Mouse (Mus musculus) embryo, embryonic 10.5 days (tissue): ENCODE data around the gene Wwc1.
A peak's percentile ranks its signal among the peaks of the same experiment; 100 is the strongest.

Experiments used
- DNase-seq: peaks from one replicate; pipeline ENCODE4 v3.0.0-alpha.2; 2015; ENCODE audit warnings: low spot score

Wwc1 gene

GRCm38 (mm10) chr11:35933402-35934085 lies 46.8 kb downstream of the Wwc1 start:
- peak; percentile 61 for DNase-seq

DNA sequence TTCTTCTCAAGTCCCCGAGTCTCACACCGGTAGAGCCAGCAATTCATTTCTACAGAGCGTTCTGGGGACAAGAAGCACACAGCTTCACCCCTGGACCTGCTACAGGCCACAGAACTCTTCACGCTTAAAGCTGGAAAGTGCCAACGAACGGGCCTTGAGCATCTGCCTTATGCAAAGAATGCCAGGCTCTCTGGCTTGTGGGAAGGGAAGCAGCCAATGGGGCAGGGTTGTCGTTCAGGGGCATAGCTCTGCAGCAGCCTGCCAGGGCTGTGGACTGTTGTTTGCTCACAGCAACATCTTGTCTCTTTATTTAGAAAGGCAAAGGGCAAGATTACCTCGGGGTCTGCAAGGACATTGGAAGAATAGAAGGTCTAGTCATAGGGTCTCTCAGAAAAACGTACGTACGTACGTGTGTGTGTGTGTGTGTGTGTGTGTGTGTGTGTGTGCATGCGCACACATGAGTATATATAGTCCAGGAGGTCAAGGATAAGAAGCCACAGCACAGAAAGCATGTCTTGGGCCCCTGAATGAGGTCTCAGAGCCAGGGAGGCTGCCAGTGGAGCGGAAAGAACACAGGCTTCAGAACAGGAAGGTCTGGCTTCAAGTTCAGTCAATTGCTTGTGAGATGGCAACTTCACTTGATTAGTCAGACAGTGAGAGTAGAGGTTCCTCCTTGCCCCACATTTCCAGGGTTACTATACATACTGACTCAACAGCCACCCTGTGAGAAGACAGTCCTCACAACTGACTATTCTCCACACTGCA lies 48.0 kb downstream of the Wwc1 start:
- no peak for DNase-seq

- DNase-seq, result no peak
These were observed 49.7 kb downstream of the Wwc1 start for GRCm38 (mm10) chr11:35930511-35931060.

DNA sequence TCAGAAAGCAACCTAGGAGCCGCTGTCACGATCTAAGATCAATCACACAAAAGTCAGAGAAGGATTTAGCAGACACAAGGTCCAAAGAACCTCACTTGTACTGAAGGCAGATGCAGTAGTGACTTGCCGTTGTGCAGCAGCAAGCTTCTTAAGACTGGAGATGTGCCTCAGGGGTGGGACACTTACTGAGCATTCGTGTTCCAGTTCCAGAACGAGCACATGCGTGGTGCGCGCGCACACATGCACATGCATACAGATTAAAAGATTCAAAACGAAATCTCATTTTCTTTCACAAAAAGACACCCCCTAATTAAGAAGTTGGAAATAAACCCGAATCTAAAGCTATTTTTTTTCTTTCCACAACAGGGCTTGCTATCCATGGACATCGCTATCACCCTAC lies 51.9 kb downstream of the Wwc1 start:
- no peak for DNase-seq

GRCm38 (mm10) chr11:35927309-35927708 lies 53.0 kb downstream of the Wwc1 start:
- no peak for DNase-seq

DNA sequence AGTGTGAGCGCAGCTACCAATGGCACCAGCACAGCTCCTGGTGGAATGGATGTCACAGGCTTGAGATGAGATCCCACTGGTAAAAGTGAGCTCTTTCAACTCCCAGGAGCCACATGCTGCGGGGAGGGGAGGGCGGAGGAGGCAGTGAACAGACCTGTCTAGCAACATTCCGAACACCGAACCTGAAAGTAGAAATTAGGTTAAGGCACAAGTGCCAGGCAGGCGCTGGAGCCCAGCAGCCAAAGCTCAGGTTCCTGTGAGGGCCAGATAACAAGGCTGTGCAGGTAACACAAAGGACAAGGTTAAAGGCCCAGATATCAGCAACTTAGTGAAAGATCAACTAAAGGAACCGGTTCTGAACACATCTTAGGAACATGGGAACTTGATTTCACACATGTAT lies 54.7 kb downstream of the Wwc1 start:
- no peak for DNase-seq

- peak; percentile 33 for DNase-seq
These were observed 58.0 kb downstream of the Wwc1 start for GRCm38 (mm10) chr11:35922205-35922873.

- DNase-seq, result no peak
These were observed 59.6 kb downstream of the Wwc1 start for GRCm38 (mm10) chr11:35920776-35921175.

DNA sequence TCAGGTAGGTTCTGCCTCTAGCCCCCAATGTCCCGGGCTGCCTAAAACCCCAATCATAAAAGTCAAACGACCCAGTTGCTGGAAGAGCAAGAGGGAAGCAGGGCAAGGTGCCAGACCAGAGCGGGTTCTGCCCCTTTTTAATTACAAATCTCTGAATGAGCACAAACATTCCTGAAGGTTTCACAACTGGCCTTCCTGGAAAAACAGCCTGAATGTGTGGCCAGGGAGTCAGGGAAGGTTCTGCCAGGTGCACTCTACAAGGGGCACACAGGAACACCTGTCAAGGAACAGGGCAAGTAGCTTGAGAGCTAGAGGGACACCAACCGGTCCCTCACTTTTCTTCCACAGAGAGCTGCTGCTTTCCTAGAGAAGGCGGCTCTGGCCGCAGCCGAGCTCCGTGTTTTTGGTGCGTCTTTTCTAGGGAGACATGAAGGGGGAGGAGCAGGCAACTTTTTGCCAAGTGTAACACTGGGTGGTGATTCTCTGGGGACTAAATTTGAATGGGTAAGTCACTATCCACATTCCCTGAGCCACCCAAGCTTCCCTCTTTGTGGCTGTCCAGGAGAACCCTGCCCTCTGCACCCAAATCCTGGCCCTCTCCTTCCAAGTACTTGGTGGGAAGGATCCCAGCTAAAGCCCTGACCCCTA lies 60.3 kb downstream of the Wwc1 start:
- DNase-seq, result no peak

DNA sequence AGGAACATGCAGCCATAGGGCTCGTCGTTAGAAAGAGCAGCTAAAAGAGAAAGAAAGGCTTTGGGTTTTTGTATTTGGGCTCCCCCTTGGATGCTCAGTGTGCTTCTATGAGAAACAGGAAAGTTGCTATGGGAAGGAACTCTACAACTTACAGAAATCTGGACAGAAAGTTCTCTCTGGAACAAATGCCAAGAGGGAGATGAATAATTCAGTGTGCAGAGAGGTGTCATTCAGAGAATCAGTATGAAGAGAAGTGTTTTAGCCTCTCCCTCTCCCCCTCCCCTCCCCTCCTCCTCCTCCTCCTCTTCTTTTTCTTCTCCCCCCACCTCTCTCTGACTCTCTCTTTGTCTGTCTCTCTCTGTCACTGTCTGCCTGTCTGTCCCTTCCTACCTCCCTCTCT lies 60.9 kb downstream of the Wwc1 start:
- no peak for DNase-seq

GRCm38 (mm10) chr11:35916466-35917185 lies 63.7 kb downstream of the Wwc1 start:
- no peak for DNase-seq

DNA sequence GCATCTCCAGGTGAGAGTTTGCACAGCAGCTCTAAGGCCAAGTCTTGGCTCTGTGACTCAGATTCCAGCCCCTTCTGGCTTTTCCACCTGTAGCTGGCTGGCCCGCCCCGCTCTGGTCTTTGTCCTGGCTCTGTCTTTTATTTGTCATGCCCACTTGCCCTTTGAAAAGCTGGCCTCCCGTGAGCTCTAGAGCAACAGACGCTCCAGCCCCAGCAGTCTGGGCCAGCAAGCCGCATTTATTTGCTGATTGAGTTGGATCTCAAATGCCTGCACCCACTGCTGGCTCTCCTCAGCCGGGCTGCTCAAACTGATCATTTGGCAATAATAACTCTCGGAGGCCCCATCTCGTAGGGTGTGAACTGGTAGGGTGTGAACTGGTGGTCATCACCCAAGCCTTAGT lies 64.8 kb downstream of the Wwc1 start:
- no peak for DNase-seq

DNA sequence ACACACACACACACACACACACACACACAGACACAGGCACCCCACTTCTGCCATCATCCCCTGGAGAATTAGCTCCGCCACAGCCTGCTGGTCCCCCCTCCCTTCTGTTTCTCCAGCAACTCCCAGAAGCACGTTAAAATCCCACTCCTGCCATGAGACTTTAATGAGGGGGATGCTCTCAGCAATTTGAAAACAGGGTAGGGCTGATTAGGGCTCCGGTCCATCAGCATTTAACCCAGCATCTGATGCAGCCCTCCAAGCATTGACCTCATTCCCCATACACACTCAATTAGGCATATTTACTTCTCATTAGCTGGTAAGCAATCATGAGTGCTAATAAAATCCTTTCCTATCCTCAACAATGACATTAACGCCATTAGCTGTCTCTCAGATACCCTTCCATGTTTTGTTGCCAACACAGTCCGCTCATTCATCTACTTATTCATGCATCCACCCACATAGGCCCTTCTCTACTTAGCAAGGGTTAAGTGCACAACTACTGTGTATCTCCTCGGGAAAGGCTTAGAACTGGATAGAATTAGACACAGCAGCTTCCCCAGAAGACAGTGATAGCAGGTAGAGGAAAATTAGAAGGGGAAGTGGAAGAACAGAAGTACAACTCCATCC lies 66.8 kb downstream of the Wwc1 start:
- DNase-seq, result no peak

DNA sequence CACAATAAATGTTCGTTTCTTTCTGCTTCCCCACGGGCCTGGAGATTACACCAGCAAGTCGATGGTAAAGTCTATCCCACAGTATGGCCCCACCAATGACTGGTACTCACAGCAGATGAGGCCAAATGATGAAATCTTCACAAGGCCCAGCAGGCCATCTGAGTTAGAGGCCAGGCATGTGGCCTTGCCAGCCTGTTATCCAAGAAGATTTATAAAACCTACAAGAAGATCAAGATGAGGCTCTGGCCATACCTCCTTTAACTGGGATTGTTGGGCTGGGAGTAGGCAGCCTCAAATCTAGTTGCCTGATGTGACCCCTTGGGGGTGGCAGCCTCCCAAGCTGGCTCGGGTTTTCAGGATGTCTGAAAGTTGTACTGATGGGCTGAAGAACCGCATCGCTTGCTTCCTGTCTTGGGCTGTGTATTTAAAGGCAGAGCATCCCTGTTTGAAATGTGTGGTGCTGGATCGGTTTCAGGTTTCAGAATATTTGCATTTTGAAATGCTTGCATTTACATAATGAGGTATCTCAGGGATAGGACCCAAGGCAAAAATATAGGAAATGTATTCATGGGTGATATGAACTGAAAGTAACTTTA lies 75.3 kb downstream of the Wwc1 start:
- DNase-seq, result no peak

DNA sequence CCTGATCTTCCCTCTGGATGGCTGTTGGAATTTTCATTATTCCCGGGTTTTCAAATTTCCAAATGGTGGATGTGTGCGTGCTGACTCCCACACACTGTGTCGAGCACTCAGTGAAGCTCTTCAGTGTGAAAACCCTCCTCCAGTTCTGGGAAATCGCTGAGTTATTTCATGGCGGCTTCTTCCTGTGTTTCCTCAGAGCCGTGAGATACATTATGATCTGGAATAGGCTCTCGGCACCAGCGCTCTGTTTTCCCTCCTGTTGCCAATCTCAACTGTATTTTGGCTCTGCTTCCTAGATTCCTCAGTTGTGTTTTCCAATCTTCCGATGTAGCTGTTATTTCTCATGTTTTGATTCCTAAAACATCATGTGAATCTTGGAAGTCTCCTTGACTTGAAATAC lies 77.2 kb downstream of the Wwc1 start:
- no peak for DNase-seq

DNA sequence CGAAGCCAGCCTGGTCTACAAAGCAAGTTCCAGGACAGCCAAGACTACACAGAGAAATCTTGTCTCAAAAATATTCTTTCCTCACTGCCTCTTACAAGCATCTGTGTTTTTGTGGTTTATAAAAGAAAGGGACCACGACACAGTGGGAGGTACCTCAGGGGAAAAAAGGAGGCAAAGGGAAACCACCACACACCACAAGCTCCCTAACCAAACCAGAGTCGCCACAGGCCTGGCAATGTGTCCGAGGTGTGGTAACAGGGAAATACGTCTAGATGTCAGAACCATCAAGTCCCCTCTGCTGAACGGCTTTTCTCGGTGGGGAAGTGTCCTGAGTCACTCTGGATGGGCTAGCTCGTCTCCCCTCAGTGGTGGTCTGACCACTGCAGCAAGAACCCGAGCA lies 80.4 kb downstream of the Wwc1 start:
- no peak for DNase-seq

DNA sequence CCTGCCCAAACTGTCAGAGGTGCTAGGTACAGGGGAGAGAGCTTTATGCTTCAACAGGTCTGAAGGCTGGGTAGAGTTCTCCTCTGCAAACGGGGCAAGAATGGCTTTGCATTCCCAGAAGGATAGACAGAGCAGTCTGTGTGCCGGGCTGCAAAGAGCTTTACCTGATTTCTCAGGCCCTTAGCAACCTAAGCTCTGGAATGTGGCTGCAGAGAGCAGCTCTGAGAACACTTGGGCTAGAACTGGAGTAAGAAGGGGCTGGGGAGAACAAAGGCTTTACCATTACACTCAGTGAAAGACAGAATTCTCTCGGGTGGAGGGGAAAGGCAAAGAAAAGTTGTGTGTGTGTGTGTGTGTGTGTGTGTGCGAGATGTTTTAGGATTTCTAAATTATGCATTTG lies 86.9 kb downstream of the Wwc1 start:
- peak; percentile 21 for DNase-seq

DNA sequence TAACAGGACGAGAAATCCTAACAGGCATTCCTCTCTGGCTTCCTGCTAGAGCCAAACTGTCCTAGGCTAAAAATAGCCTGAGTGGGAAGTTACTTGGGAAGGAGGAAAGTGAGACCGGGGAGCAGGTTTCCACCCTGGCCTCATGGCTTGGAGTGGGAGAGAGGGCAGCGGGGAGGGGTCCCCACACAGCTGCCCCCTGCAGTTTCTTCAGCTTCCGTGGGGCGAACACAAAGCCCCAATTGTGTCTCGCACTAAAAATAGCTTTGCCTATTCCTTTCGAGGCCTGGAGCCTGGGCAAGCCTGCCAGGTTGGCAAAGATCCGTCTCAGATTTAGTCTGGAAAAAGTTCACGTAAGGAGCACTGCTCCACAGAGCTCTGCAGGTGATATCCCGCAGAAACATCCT lies 87.3 kb downstream of the Wwc1 start:
- no peak for DNase-seq

DNA sequence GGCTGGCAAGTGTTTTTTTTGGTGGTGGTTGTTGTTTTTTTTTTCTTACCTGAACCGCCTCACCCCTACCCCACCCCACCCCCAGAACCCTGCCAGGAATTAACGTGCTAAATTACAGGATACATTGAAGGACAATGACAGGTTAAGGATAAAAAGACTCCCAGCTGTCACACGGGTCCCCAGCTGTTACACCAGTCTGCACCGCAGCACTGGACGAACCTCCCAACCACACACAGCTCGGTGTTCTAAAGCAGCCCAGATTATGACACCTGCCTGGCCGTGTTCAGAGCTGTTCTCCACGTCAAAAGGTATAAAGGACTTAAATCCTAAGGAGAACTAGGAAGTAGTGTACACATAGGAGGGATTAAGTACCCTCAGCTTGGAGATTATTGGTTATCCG lies 88.0 kb downstream of the Wwc1 start:
- DNase-seq, result no peak

- DNase-seq, result no peak
These were observed 91.5 kb downstream of the Wwc1 start for GRCm38 (mm10) chr11:35888790-35889189.

DNA sequence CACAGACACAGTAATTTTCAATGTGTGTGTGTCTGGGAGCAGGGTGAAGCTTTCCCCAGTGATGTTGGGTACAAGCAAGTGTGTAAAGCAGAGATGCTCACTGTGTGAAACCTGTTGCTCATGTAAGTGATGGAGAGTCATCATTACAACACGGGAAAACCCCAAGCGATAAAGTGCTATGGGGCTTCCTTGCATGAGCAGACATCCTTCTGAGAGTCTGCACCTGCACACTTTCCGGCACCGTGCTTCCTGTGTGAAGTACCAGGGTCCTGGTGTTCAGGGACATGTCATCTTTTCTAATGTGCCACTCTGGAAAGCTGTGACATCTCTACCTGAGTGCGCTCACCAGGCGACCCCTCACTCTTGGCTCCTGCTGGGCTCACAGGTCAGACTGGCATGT lies 97.5 kb downstream of the Wwc1 start:
- DNase-seq, result no peak
